Mouse (Mus musculus) E14TG2a.4 (cell line): ENCODE results near the gene Tsku.

Experiments used
- H3K27me3 ChIP-seq: 2 replicates; pipeline ENCODE4 v1.6.1; 2014; ENCODE audit warnings: low read length, control low read depth; ENCODE audit not compliant: insufficient read depth
- H3K36me3 ChIP-seq: 2 replicates; pipeline ENCODE4 v1.6.1; 2014; ENCODE audit warnings: low read length, control low read depth; ENCODE audit not compliant: insufficient read depth
- H3K4me1 ChIP-seq: replicated peaks from 2 replicates; pipeline ENCODE4 v1.6.1; 2014; ENCODE audit warnings: low read depth, low read length, control low read depth
- H3K4me3 ChIP-seq: replicated peaks from 2 replicates; pipeline ENCODE4 v1.5.1; 2014; ENCODE audit warnings: mild to moderate bottlenecking, low read length
- H3K9me3 ChIP-seq: 2 replicates; pipeline ENCODE4 v1.6.1; 2014; ENCODE audit warnings: low read length, control low read depth
- CTCF ChIP-seq: conservative IDR thresholded peaks from 2 replicates; pipeline ENCODE4 v1.5.1; 2014; ENCODE audit warnings: low read length
- NANOG ChIP-seq: IDR thresholded peaks from 2 replicates; pipeline ENCODE4 v1.6.1; 2014; ENCODE audit warnings: borderline replicate concordance, low read length, mixed read lengths
- POU5F1 ChIP-seq: IDR thresholded peaks from 2 replicates; pipeline ENCODE4 v1.6.1; 2014; ENCODE audit warnings: low read length, borderline replicate concordance

Tsku gene

GRCm38 (mm10) chr7:98354921-98355310 lies 6.2 kb downstream of the Tsku start:
- Histone ChIP-seq H3K4me1 (peaks cover 68% of the 10 kb centered on the region), H3K27me3 (peaks cover 11% of the 10 kb centered on the region), H3K9me3 (no peaks in the 10 kb centered on the region), H3K36me3 (peaks cover 62% of the 10 kb centered on the region), H3K4me3 (peak overlapping the region; percentile 32)
- no peak for TF ChIP-seq POU5F1
- TF ChIP-seq CTCF: no peak
- TF ChIP-seq NANOG: no peak

DNA sequence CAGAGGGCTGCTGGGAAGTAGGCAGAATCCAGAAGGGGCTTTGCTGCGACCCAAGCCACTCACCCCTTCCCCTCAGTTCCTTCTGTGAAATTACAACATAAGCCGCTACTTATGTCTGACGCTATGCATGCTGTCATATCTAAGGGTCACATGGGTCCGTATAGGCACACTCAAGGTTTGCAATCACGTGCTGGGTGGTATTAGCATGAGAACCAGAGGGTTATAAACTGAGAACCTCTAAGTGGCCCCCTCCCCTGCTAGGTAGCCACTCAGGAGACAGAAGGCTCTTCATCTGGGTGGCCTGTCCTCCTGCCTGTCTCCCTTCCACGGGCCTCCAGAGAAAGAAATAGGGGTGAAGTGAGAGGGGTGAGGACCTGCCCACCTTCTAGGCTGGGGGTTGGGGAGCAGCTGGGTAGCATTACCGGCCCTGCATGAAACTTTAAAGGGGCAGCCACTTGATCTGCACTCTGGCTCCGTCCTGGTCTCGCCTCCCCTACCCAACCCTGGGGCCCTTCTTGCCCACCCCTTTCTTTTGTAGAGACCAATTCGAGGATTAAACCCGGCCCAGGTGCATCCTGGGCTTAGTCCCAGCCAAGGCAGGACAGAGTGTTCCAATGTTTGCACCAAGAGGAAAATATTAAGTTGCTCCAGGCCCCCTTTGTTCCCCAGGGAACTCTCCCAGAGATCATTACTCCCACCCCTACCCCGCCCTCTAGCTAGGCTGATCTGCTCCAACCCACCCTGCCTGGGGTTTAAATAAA lies 6.8 kb downstream of the Tsku start:
- no peaks in the 10 kb centered on the region for H3K9me3 ChIP-seq
- H3K4me3 ChIP-seq: peak overlapping the region; percentile 32; the same call in 1 of the 2 replicates
- peaks cover 64% of the 10 kb centered on the region for H3K4me1 ChIP-seq
- TF ChIP-seq CTCF: no peak
- no peak for TF ChIP-seq NANOG
- no peak for TF ChIP-seq POU5F1
- peaks cover 6% of the 10 kb centered on the region for H3K27me3 ChIP-seq
- peaks cover 65% of the 10 kb centered on the region for H3K36me3 ChIP-seq

GRCm38 (mm10) chr7:98353616-98354015 lies 7.5 kb downstream of the Tsku start:
- H3K4me1 ChIP-seq: peaks cover 59% of the 10 kb centered on the region
- H3K9me3 ChIP-seq: no peaks in the 10 kb centered on the region
- no peak overlapping the region for H3K4me3 ChIP-seq
- peaks cover 60% of the 10 kb centered on the region for H3K36me3 ChIP-seq
- no peak for TF ChIP-seq NANOG
- no peak for TF ChIP-seq POU5F1
- H3K27me3 ChIP-seq: no peaks in the 10 kb centered on the region

DNA sequence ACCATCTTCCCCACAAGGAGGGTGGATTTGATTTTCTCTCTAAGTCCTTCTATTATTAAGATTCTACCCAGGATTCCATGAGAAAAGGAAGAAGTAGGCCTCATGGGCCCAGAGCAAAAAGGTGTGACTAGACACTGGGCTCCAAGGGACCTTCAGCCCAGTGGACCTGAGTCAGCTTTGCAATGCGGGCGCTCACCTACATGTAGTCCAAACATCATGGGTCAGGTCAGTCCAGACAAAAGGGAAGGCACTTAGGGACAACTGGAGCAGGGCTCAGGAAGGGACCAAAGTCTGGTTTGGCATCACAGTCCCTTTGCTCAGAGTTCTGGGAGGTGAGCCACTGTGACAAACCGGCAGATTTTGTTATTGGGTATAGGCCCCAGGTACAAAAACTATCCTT lies 9.6 kb downstream of the Tsku start:
- H3K4me1 ChIP-seq: peaks cover 56% of the 10 kb centered on the region
- no peak overlapping the region for H3K4me3 ChIP-seq
- peaks cover 3% of the 10 kb centered on the region for H3K27me3 ChIP-seq
- TF ChIP-seq NANOG: no peak
- no peak for TF ChIP-seq CTCF
- TF ChIP-seq POU5F1: no peak
- no peaks in the 10 kb centered on the region for H3K9me3 ChIP-seq
- peaks cover 52% of the 10 kb centered on the region for H3K36me3 ChIP-seq

DNA sequence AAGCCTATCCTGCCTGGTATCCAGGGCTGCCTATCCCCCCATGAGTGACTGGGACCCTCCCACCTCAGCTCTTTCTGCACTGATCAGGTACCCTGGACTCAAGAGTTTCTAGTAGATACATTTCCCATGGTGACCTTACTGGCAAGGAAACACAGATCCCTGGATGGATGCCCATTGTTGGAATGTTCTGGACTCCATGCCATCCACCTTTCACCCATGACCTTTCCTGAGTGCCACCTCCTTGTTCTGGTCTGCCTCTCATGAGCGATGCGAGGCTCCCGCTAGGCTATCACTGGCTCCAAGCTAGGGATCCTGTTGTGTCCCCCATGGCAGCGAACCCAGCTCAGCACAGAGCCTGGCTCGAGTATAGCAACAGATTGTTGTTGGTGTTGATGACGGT lies 11.3 kb downstream of the Tsku start:
- Histone ChIP-seq H3K4me3 (no peak overlapping the region), H3K36me3 (peaks cover 41% of the 10 kb centered on the region), H3K4me1 (peaks cover 41% of the 10 kb centered on the region), H3K9me3 (no peaks in the 10 kb centered on the region), H3K27me3 (peaks cover 16% of the 10 kb centered on the region)
- no peak for TF ChIP-seq NANOG
- TF ChIP-seq CTCF: no peak
- no peak for TF ChIP-seq POU5F1

- H3K9me3 ChIP-seq: no peaks in the 10 kb centered on the region
- H3K4me3 ChIP-seq: no peak overlapping the region
- peaks cover 33% of the 10 kb centered on the region for H3K4me1 ChIP-seq
- TF ChIP-seq NANOG: no peak
- TF ChIP-seq CTCF: peak; percentile 74
- H3K27me3 ChIP-seq: peaks cover 22% of the 10 kb centered on the region
- H3K36me3 ChIP-seq: peaks cover 41% of the 10 kb centered on the region
Measured at GRCm38 (mm10) chr7:98349096-98349495, 12.0 kb downstream of the Tsku start.

GRCm38 (mm10) chr7:98348043-98348442 lies 13.1 kb downstream of the Tsku start:
- H3K4me3 ChIP-seq: no peak overlapping the region
- H3K9me3 ChIP-seq: no peaks in the 10 kb centered on the region
- H3K36me3 ChIP-seq: peaks cover 35% of the 10 kb centered on the region
- peaks cover 33% of the 10 kb centered on the region for H3K27me3 ChIP-seq
- no peak for TF ChIP-seq NANOG
- peak; percentile 85 for TF ChIP-seq CTCF
- H3K4me1 ChIP-seq: peaks cover 29% of the 10 kb centered on the region

- no peaks in the 10 kb centered on the region for H3K9me3 ChIP-seq
- TF ChIP-seq POU5F1 (no peak), CTCF (no peak), NANOG (no peak)
- H3K4me1 ChIP-seq: peaks cover 28% of the 10 kb centered on the region
- no peak overlapping the region for H3K4me3 ChIP-seq
- peaks cover 38% of the 10 kb centered on the region for H3K27me3 ChIP-seq
- peaks cover 29% of the 10 kb centered on the region for H3K36me3 ChIP-seq
Measured at GRCm38 (mm10) chr7:98347471-98347870, 13.7 kb downstream of the Tsku start.

DNA sequence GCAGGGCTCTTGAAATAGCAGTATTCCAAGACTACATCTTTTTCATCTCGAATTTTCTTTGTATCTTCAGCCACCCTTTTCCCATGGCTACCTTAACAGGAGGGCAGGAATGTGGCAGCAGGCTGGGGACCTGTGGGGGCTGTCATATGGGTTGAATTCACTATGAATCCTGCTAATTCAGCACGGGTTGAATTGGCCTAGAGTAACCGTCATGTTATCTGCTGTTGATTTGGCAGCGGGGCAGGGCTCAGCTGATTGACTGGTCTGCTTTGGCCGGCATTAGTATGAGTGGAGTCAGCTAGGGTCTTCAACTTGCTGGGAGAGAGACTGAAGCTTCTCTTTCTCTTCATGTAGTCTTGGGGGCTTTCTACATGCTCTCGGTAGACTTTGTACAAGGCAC lies 16.1 kb downstream of the Tsku start:
- Histone ChIP-seq H3K4me1 (peaks cover 21% of the 10 kb centered on the region), H3K27me3 (peaks cover 46% of the 10 kb centered on the region), H3K4me3 (no peak overlapping the region), H3K36me3 (peaks cover 5% of the 10 kb centered on the region), H3K9me3 (no peaks in the 10 kb centered on the region)
- TF ChIP-seq POU5F1 (no peak), NANOG (no peak), CTCF (no peak)
